In the genomic region with DNA sequence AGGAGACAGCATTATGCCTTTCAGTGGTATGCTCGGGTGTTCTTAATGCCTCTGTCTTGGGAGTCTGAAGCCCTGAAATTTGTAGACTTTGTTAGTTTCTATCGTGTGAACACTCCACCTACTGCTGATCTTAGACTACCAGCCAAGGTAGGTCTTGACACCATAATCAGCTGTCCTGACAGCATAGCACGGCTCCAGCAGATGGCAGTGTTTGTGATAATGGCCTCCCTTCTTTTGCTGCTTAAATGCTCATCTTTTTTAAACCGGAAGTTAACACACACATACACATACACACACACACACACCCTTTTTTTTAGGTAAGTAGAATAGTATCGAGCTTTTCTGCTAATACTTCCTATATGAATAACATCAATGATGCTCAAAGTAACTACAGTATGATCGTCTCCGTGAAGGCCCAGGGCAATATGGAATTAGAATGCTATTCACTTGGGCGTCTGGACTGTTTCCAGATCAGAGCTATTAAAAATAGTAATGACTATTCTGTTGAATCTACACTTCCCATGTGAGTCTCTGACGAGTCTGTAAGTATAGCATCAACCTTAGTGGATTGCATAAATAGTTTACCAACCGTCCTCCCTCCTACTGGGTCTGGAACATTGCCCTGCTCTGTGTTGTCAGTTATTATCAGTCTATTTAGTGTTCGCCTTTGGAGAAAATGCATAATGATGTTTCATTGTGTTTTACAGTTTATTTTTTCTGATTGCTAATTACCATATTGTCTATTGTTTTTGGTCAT, we compare ENCODE assay signal across 9 mouse cellular contexts.
A peak's percentile ranks its signal among the peaks of the same experiment; 100 is the strongest.
DNase-seq lines count a peak whose midpoint lies in the region; ATAC-seq and TF ChIP-seq lines count a peak whose summit lies in the region.
"Had no signal": no experiment of that assay in that cellular context is flagged by ENCODE, and none has a peak within 500 bp of the region (broad histone marks: within the 10 kb centered on the region; RNA-seq: fewer than 3 reads in every experiment).

No protein-coding gene starts in this region.

- WGBS in liver, postnatal 0 days (ENCODE audit: insufficient replicate concordance): 60% methylated on average over 11 of the region's 11 CpGs
- 61% methylated on average over 11 of the region's 11 CpGs for WGBS in liver, embryonic 12.5 days (ENCODE audit: insufficient replicate concordance)
- WGBS in embryonic facial prominence, embryonic 11.5 days: 80% methylated on average over 11 of the region's 11 CpGs
- 76% methylated on average over 11 of the region's 11 CpGs for WGBS in kidney, postnatal 0 days

- DNase-seq in liver, postnatal 0 days: peak; percentile 46
- peak; percentile 69 for DNase-seq in adrenal gland, postnatal 10 days
- DNase-seq in embryonic facial prominence, embryonic 11.5 days (ENCODE audit: low spot score): peak; percentile 25
- DNase-seq in kidney, postnatal 0 days (ENCODE audit: low spot score): peak; percentile 58
- DNase-seq in retina, embryonic 14.5 days (ENCODE audit: low spot score): peak; percentile 65
- no peak for DNase-seq in spleen, postnatal 36 days (ENCODE audit: low spot score in 2 of 2)

- ATAC-seq in liver, postnatal 0 days: peak; percentile 51
- ATAC-seq in liver, embryonic 12.5 days: no peak
- ATAC-seq in embryonic facial prominence, embryonic 11.5 days (replicated peaks; ENCODE audit: insufficient number of reproducible peaks, low FRiP score, low TSS enrichment, low read depth): no peak
- no peak for ATAC-seq in kidney, postnatal 0 days (replicated peaks; ENCODE audit: low FRiP score, low read depth)

- no peaks in the 10 kb centered on the region for H3K27me3 ChIP-seq in liver, postnatal 0 days (ENCODE audit: insufficient read depth, low read length)
- H3K27me3 ChIP-seq in liver, embryonic 12.5 days (replicated peaks): no peaks in the 10 kb centered on the region
- H3K27me3 ChIP-seq in ES-Bruce4 (ENCODE audit: control insufficient read depth, insufficient read depth, low read length, poor library complexity, severe bottlenecking): no peaks in the 10 kb centered on the region
- H3K27me3 ChIP-seq in embryonic facial prominence, embryonic 11.5 days (ENCODE audit: control insufficient read depth, insufficient read depth, low read length): no peaks in the 10 kb centered on the region
- no peaks in the 10 kb centered on the region for H3K27me3 ChIP-seq in kidney, postnatal 0 days (ENCODE audit: insufficient read depth, low read length)
- H3K27me3 ChIP-seq: embryonic facial prominence, embryonic 13.5 days had no signal

- H3K9ac ChIP-seq in liver, postnatal 0 days (replicated peaks): no peak overlapping the region
- H3K9ac ChIP-seq in liver, embryonic 12.5 days: no peak overlapping the region
- H3K9ac ChIP-seq in ES-Bruce4 (ENCODE audit: low read depth, poor library complexity, severe bottlenecking): no peak overlapping the region
- no peak overlapping the region for H3K9ac ChIP-seq in embryonic facial prominence, embryonic 11.5 days (replicated peaks; ENCODE audit: low read length)
- H3K9ac ChIP-seq in kidney, postnatal 0 days (ENCODE audit: low read depth, low read length): no peak overlapping the region
- H3K9ac ChIP-seq: embryonic facial prominence, embryonic 13.5 days had no signal

- H3K4me2 ChIP-seq in liver, postnatal 0 days (ENCODE audit: low read depth, low read length): no peak overlapping the region
- no peak overlapping the region for H3K4me2 ChIP-seq in liver, embryonic 12.5 days
- no peak overlapping the region for H3K4me2 ChIP-seq in embryonic facial prominence, embryonic 11.5 days (ENCODE audit: low read depth, low read length)
- H3K4me2 ChIP-seq in kidney, postnatal 0 days (ENCODE audit: low read length): no peak overlapping the region
- H3K4me2 ChIP-seq: embryonic facial prominence, embryonic 13.5 days had no signal

- H3K4me3 ChIP-seq in liver, postnatal 0 days (ENCODE audit: low read depth, low read length): no peak overlapping the region
- no peak overlapping the region for H3K4me3 ChIP-seq in liver, embryonic 12.5 days
- H3K4me3 ChIP-seq in ES-Bruce4 (ENCODE audit: low read depth, low read length): no peak overlapping the region
- H3K4me3 ChIP-seq in embryonic facial prominence, embryonic 11.5 days (ENCODE audit: low read depth, low read length): no peak overlapping the region
- H3K4me3 ChIP-seq in kidney, postnatal 0 days (replicated peaks; ENCODE audit: low read depth, low read length): no peak overlapping the region
- H3K4me3 ChIP-seq: embryonic facial prominence, embryonic 13.5 days had no signal

- peak; percentile 69 for TF ChIP-seq CTCF in liver, postnatal 0 days (IDR thresholded peaks at IDR 0.05; ENCODE audit: low read depth)
- TF ChIP-seq CTCF in ES-Bruce4 (IDR thresholded peaks at IDR 0.05; ENCODE audit: low read depth, low read length): peak; percentile 50
- TF ChIP-seq CTCF in kidney, postnatal 0 days (IDR thresholded peaks at IDR 0.05; ENCODE audit: low read depth): peak; percentile 75

- no peaks in the 10 kb centered on the region for H3K9me3 ChIP-seq in liver, postnatal 0 days (ENCODE audit: low read length)
- no peaks in the 10 kb centered on the region for H3K9me3 ChIP-seq in liver, embryonic 12.5 days (replicated peaks)
- no peaks in the 10 kb centered on the region for H3K9me3 ChIP-seq in ES-Bruce4 (replicated peaks; ENCODE audit: control insufficient read depth, insufficient read depth, low read length, poor library complexity, severe bottlenecking)
- no peaks in the 10 kb centered on the region for H3K9me3 ChIP-seq in embryonic facial prominence, embryonic 11.5 days (replicated peaks; ENCODE audit: control insufficient read depth, low read length)
- no peaks in the 10 kb centered on the region for H3K9me3 ChIP-seq in kidney, postnatal 0 days (replicated peaks; ENCODE audit: low read length)
- H3K9me3 ChIP-seq: embryonic facial prominence, embryonic 13.5 days had no signal

- H3K36me3 ChIP-seq in liver, postnatal 0 days (replicated peaks; ENCODE audit: insufficient read depth, low read length): no peaks in the 10 kb centered on the region
- no peaks in the 10 kb centered on the region for H3K36me3 ChIP-seq in liver, embryonic 12.5 days
- H3K36me3 ChIP-seq in ES-Bruce4 (ENCODE audit: control insufficient read depth, insufficient read depth, low read length, poor library complexity, severe bottlenecking): no peaks in the 10 kb centered on the region; the same call in 1 of the 2 replicates
- no peaks in the 10 kb centered on the region for H3K36me3 ChIP-seq in embryonic facial prominence, embryonic 11.5 days (replicated peaks; ENCODE audit: control insufficient read depth, insufficient read depth, low read depth, low read length)
- no peaks in the 10 kb centered on the region for H3K36me3 ChIP-seq in kidney, postnatal 0 days (ENCODE audit: insufficient read depth, low read length)
- H3K36me3 ChIP-seq: embryonic facial prominence, embryonic 13.5 days had no signal

- H3K27ac ChIP-seq in liver, postnatal 0 days (ENCODE audit: low read depth): no peak overlapping the region
- H3K27ac ChIP-seq in liver, embryonic 12.5 days: no peak overlapping the region
- no peak overlapping the region for H3K27ac ChIP-seq in ES-Bruce4 (ENCODE audit: insufficient read depth, low read length)
- H3K27ac ChIP-seq in embryonic facial prominence, embryonic 11.5 days (replicated peaks; ENCODE audit: low read depth, low read length): no peak overlapping the region
- no peak overlapping the region for H3K27ac ChIP-seq in kidney, postnatal 0 days
- H3K27ac ChIP-seq: embryonic facial prominence, embryonic 13.5 days had no signal

- TF ChIP-seq EP300 in liver, postnatal 0 days (IDR thresholded peaks at IDR 0.05; ENCODE audit: low read depth): no peak
- TF ChIP-seq EP300 in ES-Bruce4 (IDR thresholded peaks at IDR 0.05; ENCODE audit: insufficient read depth, low read depth, low read length): no peak

- TF ChIP-seq POLR2A in ES-Bruce4 (IDR thresholded peaks at IDR 0.05; ENCODE audit: insufficient read depth, low read length): no peak

- H3K4me1 ChIP-seq in liver, postnatal 0 days (ENCODE audit: insufficient read depth): no peaks in the 10 kb centered on the region
- H3K4me1 ChIP-seq in liver, embryonic 12.5 days: no peaks in the 10 kb centered on the region
- H3K4me1 ChIP-seq in ES-Bruce4 (ENCODE audit: control insufficient read depth, insufficient read depth, low read length): peaks cover 2% of the 10 kb centered on the region
- H3K4me1 ChIP-seq in embryonic facial prominence, embryonic 11.5 days (ENCODE audit: control insufficient read depth, insufficient read depth, low read length): no peaks in the 10 kb centered on the region
- no peaks in the 10 kb centered on the region for H3K4me1 ChIP-seq in kidney, postnatal 0 days (replicated peaks; ENCODE audit: insufficient read depth, low read length)
- H3K4me1 ChIP-seq: embryonic facial prominence, embryonic 13.5 days had no signal

Comparison
In these comparisons a context has a peak if more than half of its experiments do, and no peak if none do; other contexts are left out.
1. DNase-seq: peak in liver, postnatal 0 days (single experiment), adrenal gland, postnatal 10 days (single experiment), embryonic facial prominence, embryonic 11.5 days (single experiment), kidney, postnatal 0 days (single experiment) and retina, embryonic 14.5 days (single experiment); none in spleen, postnatal 36 days (0 of 2).
2. Peak in every context shown above with its lines, with median percentiles within 50 percentile points of each other: CTCF ChIP-seq.